Mouse (Mus musculus) brown adipose tissue, adult 24 weeks (tissue): ENCODE results near the gene Fmnl3. TPM values are rescaled to one million over a fixed set of nuclear protein-coding genes. Genes with fewer than 3 reads are reported as not detected.
A peak's percentile ranks its signal among the peaks of the same experiment; 100 is the strongest.
"Not testable (repeated sequence)": the region's sequence is repeated elsewhere in the genome, so short reads cannot be mapped to it uniquely, and the experiment has no call there.

Experiments used
- H3K27ac ChIP-seq: fragments of 200-500 bp; replicated peaks from 2 replicates; pipeline ENCODE4 v1.5.1; 2012; ENCODE audit warnings: low read depth, mild to moderate bottlenecking, low read length
- H3K4me1 ChIP-seq: fragments of 200-500 bp; 2 replicates; pipeline ENCODE4 v1.6.1; 2012; ENCODE audit warnings: low read length, mixed read lengths; ENCODE audit not compliant: control insufficient read depth, insufficient read depth, insufficient read length
- H3K4me3 ChIP-seq: fragments of 200-500 bp; 2 replicates; pipeline ENCODE4 v1.5.1; 2012; ENCODE audit warnings: low read depth, mild to moderate bottlenecking, low read length, moderate library complexity; ENCODE audit not compliant: insufficient read depth
- polyA plus RNA-seq: library from polyadenylated mRNA; stranded (reverse); fragments of >200 nt; gene quantifications from 2 replicates; pipeline ENCODE4 v1.2.4, GENCODE M21; 2012; ENCODE audit not compliant: missing spikeins, insufficient read depth, insufficient read length

The Fmnl3 gene
- polyA plus RNA-seq, 1 experiment: 3.6 TPM

- Histone ChIP-seq H3K27ac (no peak overlapping the region; the same call in 1 of the 2 replicates), H3K4me3 (peak overlapping the region; percentile 7; the same call in 1 of the 2 replicates), H3K4me1 (peaks cover 33% of the 10 kb centered on the region)
Observed at GRCm38 (mm10) chr15:99396462-99396861, 26.2 kb upstream of the Fmnl3 start.

GRCm38 (mm10) chr15:99393386-99394252 lies 23.3 kb upstream of the Fmnl3 start:
- H3K4me1 ChIP-seq: peaks cover 17% of the 10 kb centered on the region
- peak overlapping the region; percentile 88 for H3K27ac ChIP-seq
- H3K4me3 ChIP-seq: peak overlapping the region; percentile 68

GRCm38 (mm10) chr15:99392486-99393385 lies 22.5 kb upstream of the Fmnl3 start, which contains the start of gene Tmbim6:
Tmbim6 (plus strand) TSS chr15:99392882.
- Histone ChIP-seq H3K27ac (peak within 1 kb of the TSS; percentile 88), H3K4me3 (peak within 1 kb of the TSS; percentile 68), H3K4me1 (peaks cover 13% of the 10 kb centered on the region)

- H3K27ac ChIP-seq: peak overlapping the region; percentile 62
- H3K4me1 ChIP-seq: peaks cover 11% of the 10 kb centered on the region
- H3K4me3 ChIP-seq: peak overlapping the region; percentile 49
Observed at GRCm38 (mm10) chr15:99391975-99392374, 21.7 kb upstream of the Fmnl3 start.

GRCm38 (mm10) chr15:99390472-99391401 lies 20.5 kb upstream of the Fmnl3 start:
- Histone ChIP-seq H3K4me1 (0 out of 2 replicates have a peak, but pooled peaks cover 2% of the 10 kb centered on the region), H3K4me3 (no peak overlapping the region), H3K27ac (no peak overlapping the region)

GRCm38 (mm10) chr15:99387976-99388375 lies 17.7 kb upstream of the Fmnl3 start:
- no peak overlapping the region for H3K27ac ChIP-seq
- H3K4me3 ChIP-seq: no peak overlapping the region
- H3K4me1 ChIP-seq: no peaks in the 10 kb centered on the region

- Histone ChIP-seq H3K4me3 (no peak overlapping the region), H3K4me1 (no peaks in the 10 kb centered on the region), H3K27ac (no peak overlapping the region)
Observed at GRCm38 (mm10) chr15:99386796-99387195, 16.5 kb upstream of the Fmnl3 start.

- H3K4me1 ChIP-seq, H3K4me3 ChIP-seq, H3K27ac ChIP-seq: not testable (repeated sequence)
Observed at GRCm38 (mm10) chr15:99386110-99386509, 15.8 kb upstream of the Fmnl3 start.

GRCm38 (mm10) chr15:99384071-99384470 lies 13.8 kb upstream of the Fmnl3 start:
- Histone ChIP-seq H3K27ac (no peak overlapping the region), H3K4me1 (no peaks in the 10 kb centered on the region), H3K4me3 (no peak overlapping the region)

- no peak overlapping the region for H3K4me3 ChIP-seq
- H3K27ac ChIP-seq: no peak overlapping the region
- H3K4me1 ChIP-seq: no peaks in the 10 kb centered on the region
Observed at GRCm38 (mm10) chr15:99382893-99383292, 12.6 kb upstream of the Fmnl3 start.

GRCm38 (mm10) chr15:99376240-99376639 lies 6.0 kb upstream of the Fmnl3 start:
- H3K27ac ChIP-seq: no peak overlapping the region
- no peaks in the 10 kb centered on the region for H3K4me1 ChIP-seq
- no peak overlapping the region for H3K4me3 ChIP-seq

GRCm38 (mm10) chr15:99375581-99375980 lies 5.3 kb upstream of the Fmnl3 start:
- Histone ChIP-seq H3K4me1 (no peaks in the 10 kb centered on the region), H3K27ac (no peak overlapping the region), H3K4me3 (no peak overlapping the region)

- H3K4me1 ChIP-seq: no peaks in the 10 kb centered on the region
- no peak overlapping the region for H3K27ac ChIP-seq
- H3K4me3 ChIP-seq: no peak overlapping the region
Observed at GRCm38 (mm10) chr15:99375036-99375435, 4.8 kb upstream of the Fmnl3 start.

- Histone ChIP-seq H3K4me1 (no peaks in the 10 kb centered on the region), H3K4me3 (no peak overlapping the region), H3K27ac (no peak overlapping the region)
Observed at GRCm38 (mm10) chr15:99372761-99373160, 2.5 kb upstream of the Fmnl3 start.
